Mouse (Mus musculus) liver, embryonic 14.5 days (tissue): ENCODE results near the gene Phf13.

ENCODE experiments used
- CTCF ChIP-seq: IDR thresholded peaks from 2 replicates; pipeline ENCODE4 v1.5.1; 2016; ENCODE audit warnings: antibody characterized with exemption, low read depth, control low read depth
- EP300 ChIP-seq: IDR thresholded peaks from 2 replicates; pipeline ENCODE4 v1.6.1; 2016; ENCODE audit warnings: antibody characterized with exemption, low read depth

GRCm38 (mm10) chr4:151946211-151946610 lies 49.8 kb downstream of the Phf13 start:
- TF ChIP-seq CTCF (no peak), EP300 (no peak)
